Mouse (Mus musculus) stomach, postnatal 0 days (tissue): Measurements from ENCODE around the gene Vpreb1.
"Not testable (repeated sequence)": the region's sequence is repeated elsewhere in the genome, so short reads cannot be mapped to it uniquely, and the experiment has no call there.

ENCODE experiments used
- CTCF ChIP-seq: IDR thresholded peaks from 2 replicates; pipeline ENCODE4 v1.5.1; 2016; ENCODE audit warnings: antibody characterized with exemption, low read depth, mild to moderate bottlenecking, moderate library complexity
- EP300 ChIP-seq: optimal IDR thresholded peaks from 2 replicates; pipeline ENCODE3; 2016; ENCODE audit warnings: antibody characterized with exemption

DNA sequence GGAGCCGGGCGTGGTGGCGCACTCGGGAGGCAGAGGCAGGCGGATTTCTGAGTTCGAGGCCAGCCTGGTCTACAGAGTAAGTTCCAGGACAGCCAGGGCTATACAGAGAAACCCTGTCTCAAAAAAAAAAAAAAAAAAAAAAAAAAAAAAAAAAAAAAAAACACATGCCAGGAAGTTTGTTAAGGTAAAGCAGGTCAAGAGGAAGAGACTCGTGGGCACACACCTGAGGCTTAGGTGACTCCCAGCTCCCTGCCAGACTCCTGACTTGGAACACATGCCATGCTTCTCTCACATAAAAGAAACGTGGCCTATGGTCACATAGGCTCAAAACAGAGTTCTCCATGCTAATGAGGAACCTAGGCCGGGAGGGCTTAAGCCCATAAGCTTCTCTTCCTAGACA, 14.6 kb downstream of the Vpreb1 start:
- not testable (repeated sequence) for TF ChIP-seq CTCF, EP300
